ENCODE assay signal across 16 mouse cellular contexts in genomic region chr15:85409836-85410235, GRCm38 (mm10).
DNase-seq lines count a peak whose midpoint lies in the region; ATAC-seq and TF ChIP-seq lines count a peak whose summit lies in the region.
"Had no signal": no experiment of that assay in that cellular context is flagged by ENCODE, and none has a peak within 500 bp of the region (broad histone marks: within the 10 kb centered on the region; RNA-seq: fewer than 3 reads in every experiment).

No protein-coding gene starts in this region.

- peak overlapping the region; percentile 9; the same call in 1 of the 2 replicates for H3K27ac ChIP-seq in forebrain, embryonic 15.5 days (replicated peaks)
- H3K27ac ChIP-seq in forebrain, embryonic 13.5 days, result no peak overlapping the region; the same call in 1 of the 2 replicates
- H3K27ac ChIP-seq in lung, embryonic 14.5 days (ENCODE audit: low read depth), result no peak overlapping the region
- no peak overlapping the region for H3K27ac ChIP-seq in gastrocnemius, adult 2 months
- H3K27ac ChIP-seq: embryonic facial prominence, embryonic 12.5 days; heart, embryonic 15.5 days; lung, embryonic 15.5 days had no signal

- no peak overlapping the region for H3K4me2 ChIP-seq in forebrain, embryonic 15.5 days (replicated peaks)
- no peak overlapping the region for H3K4me2 ChIP-seq in forebrain, embryonic 13.5 days
- no peak overlapping the region for H3K4me2 ChIP-seq in lung, embryonic 14.5 days
- H3K4me2 ChIP-seq: embryonic facial prominence, embryonic 12.5 days; heart, embryonic 15.5 days; hindbrain, embryonic 15.5 days; lung, embryonic 15.5 days had no signal

- no peak for TF ChIP-seq POLR2A in lung, adult 2 months (IDR thresholded peaks at IDR 0.05; ENCODE audit: borderline replicate concordance, extremely low read depth, low read depth, low read length)

- H3K4me1 ChIP-seq in forebrain, embryonic 15.5 days, result peaks cover 19% of the 10 kb centered on the region
- H3K4me1 ChIP-seq in forebrain, embryonic 13.5 days, result peaks cover 18% of the 10 kb centered on the region
- H3K4me1 ChIP-seq in lung, embryonic 14.5 days (ENCODE audit: insufficient read depth), result no peaks in the 10 kb centered on the region
- H3K4me1 ChIP-seq in lung, adult 2 months (ENCODE audit: control insufficient read depth, insufficient read depth, low read length), result peaks cover 10% of the 10 kb centered on the region
- H3K4me1 ChIP-seq: lung, embryonic 15.5 days had no signal

- no peak overlapping the region for H3K4me3 ChIP-seq in forebrain, embryonic 15.5 days
- no peak overlapping the region for H3K4me3 ChIP-seq in forebrain, embryonic 13.5 days
- H3K4me3 ChIP-seq in lung, embryonic 14.5 days (ENCODE audit: low read depth, low read length), result no peak overlapping the region
- no peak overlapping the region for H3K4me3 ChIP-seq in lung, adult 2 months (replicated peaks; ENCODE audit: extremely low read depth, low read depth, low read length)
- H3K4me3 ChIP-seq in gastrocnemius, adult 2 months, result no peak overlapping the region
- H3K4me3 ChIP-seq: embryonic facial prominence, embryonic 12.5 days; heart, embryonic 15.5 days; hindbrain, embryonic 15.5 days; lung, embryonic 15.5 days had no signal

- H3K27me3 ChIP-seq in forebrain, embryonic 15.5 days, result no peaks in the 10 kb centered on the region
- no peaks in the 10 kb centered on the region for H3K27me3 ChIP-seq in forebrain, embryonic 13.5 days
- H3K27me3 ChIP-seq in lung, embryonic 14.5 days (ENCODE audit: insufficient read depth, low read length), result no peaks in the 10 kb centered on the region
- H3K27me3 ChIP-seq: embryonic facial prominence, embryonic 12.5 days; heart, embryonic 15.5 days; hindbrain, embryonic 15.5 days; lung, embryonic 15.5 days had no signal

- H3K36me3 ChIP-seq in forebrain, embryonic 15.5 days, result no peaks in the 10 kb centered on the region
- H3K36me3 ChIP-seq in forebrain, embryonic 13.5 days (ENCODE audit: poor library complexity, severe bottlenecking), result no peaks in the 10 kb centered on the region
- H3K36me3 ChIP-seq in lung, embryonic 14.5 days (ENCODE audit: insufficient read depth), result peaks cover 3% of the 10 kb centered on the region; the same call in 1 of the 2 replicates
- H3K36me3 ChIP-seq: heart, embryonic 15.5 days; hindbrain, embryonic 15.5 days; lung, embryonic 15.5 days had no signal

- intact Hi-C loops in gastrocnemius, adult 2 months (cut with DNase I), result no loop called here

- 75% methylated on average over 6 of the region's 6 CpGs for WGBS in forebrain, embryonic 15.5 days
- 82% methylated on average over 6 of the region's 6 CpGs for WGBS in forebrain, embryonic 13.5 days
- WGBS in lung, embryonic 14.5 days, result 64% methylated on average over 6 of the region's 6 CpGs
- WGBS in lung, adult 2 months, result 55% methylated on average over 6 of the region's 6 CpGs

- peak; percentile 13 for DNase-seq in lung, embryonic 14.5 days
- no peak for DNase-seq in lung, adult 2 months
- peak; percentile 81 for DNase-seq in cerebellum, adult 9-11 months
- peak; percentile 44 for DNase-seq in thymus, postnatal 4 days
- no peak for DNase-seq in gastrocnemius, adult 2 months
- DNase-seq in right cerebral cortex, postnatal 25 days, result no peak
- DNase-seq: adrenal gland, postnatal 36 days; kidney, adult 11 months; midbrain, embryonic 14.5 days; right cerebral cortex, postnatal 14 days had no signal

- no peak for ATAC-seq in forebrain, embryonic 15.5 days (replicated peaks)
- no peak for ATAC-seq in forebrain, embryonic 13.5 days
- ATAC-seq in lung, embryonic 14.5 days (ENCODE audit: insufficient read depth), result no peak

- no peak for TF ChIP-seq CTCF in lung, embryonic 14.5 days (IDR thresholded peaks at IDR 0.05; ENCODE audit: low read depth)
- no peak for TF ChIP-seq CTCF in lung, adult 2 months (IDR thresholded peaks at IDR 0.05; ENCODE audit: insufficient read depth, low read length)
- no peak for TF ChIP-seq CTCF in gastrocnemius, adult 2 months (IDR thresholded peaks at IDR 0.05)

- no peaks in the 10 kb centered on the region for H3K9me3 ChIP-seq in forebrain, embryonic 15.5 days
- no peaks in the 10 kb centered on the region for H3K9me3 ChIP-seq in forebrain, embryonic 13.5 days (replicated peaks)
- H3K9me3 ChIP-seq in lung, embryonic 14.5 days (ENCODE audit: low read depth, low read length), result no peaks in the 10 kb centered on the region
- H3K9me3 ChIP-seq: embryonic facial prominence, embryonic 12.5 days; heart, embryonic 15.5 days; hindbrain, embryonic 15.5 days; lung, embryonic 15.5 days had no signal

- no peak overlapping the region for H3K9ac ChIP-seq in forebrain, embryonic 15.5 days (replicated peaks)
- H3K9ac ChIP-seq in forebrain, embryonic 13.5 days, result no peak overlapping the region
- H3K9ac ChIP-seq in lung, embryonic 14.5 days, result no peak overlapping the region
- H3K9ac ChIP-seq: embryonic facial prominence, embryonic 12.5 days; heart, embryonic 15.5 days; hindbrain, embryonic 15.5 days; lung, embryonic 15.5 days had no signal

Comparison
In these comparisons a context has a peak if more than half of its experiments do, and no peak if none do; other contexts are left out.
1. DNase-seq: peak in lung, embryonic 14.5 days (single experiment), cerebellum, adult 9-11 months (single experiment) and thymus, postnatal 4 days (single experiment); none in lung, adult 2 months (single experiment), gastrocnemius, adult 2 months (single experiment) and right cerebral cortex, postnatal 25 days (single experiment).